Comparison of ENCODE assay signal across 8 mouse cellular contexts in genomic region chr2:52425523-52425795, GRCm38 (mm10). TPM values are rescaled to one million over a fixed set of nuclear protein-coding genes. Genes with fewer than 3 reads are reported as not detected.
DNase-seq lines count a peak whose midpoint lies in the region; ATAC-seq and TF ChIP-seq lines count a peak whose summit lies in the region.

No protein-coding gene starts in this region.

- H3K27me3 ChIP-seq in heart, embryonic 10.5 days (ENCODE audit: insufficient read depth, poor library complexity, severe bottlenecking), result no peaks in the 10 kb centered on the region
- H3K27me3 ChIP-seq in hindbrain, embryonic 11.5 days (ENCODE audit: control insufficient read depth, insufficient read depth, low read length), result no peaks in the 10 kb centered on the region

- ATAC-seq in hindbrain, embryonic 11.5 days (ENCODE audit: low FRiP score), result no peak
- ATAC-seq in megakaryocyte progenitor cell, adult 5-6 weeks (replicated peaks; ENCODE audit: poor library complexity), result no peak

- peak overlapping the region; percentile 99 for H3K27ac ChIP-seq in heart, embryonic 10.5 days
- H3K27ac ChIP-seq in ES-E14 (ENCODE audit: insufficient read depth, low read depth, low read length, poor library complexity, severe bottlenecking), result no peak overlapping the region
- no peak overlapping the region for H3K27ac ChIP-seq in hindbrain, embryonic 11.5 days (ENCODE audit: low read depth, low read length)

- no peaks in the 10 kb centered on the region for H3K9me3 ChIP-seq in heart, embryonic 10.5 days
- no peaks in the 10 kb centered on the region for H3K9me3 ChIP-seq in ES-E14 (ENCODE audit: control insufficient read depth, insufficient read depth, low read depth, low read length)
- no peaks in the 10 kb centered on the region for H3K9me3 ChIP-seq in hindbrain, embryonic 11.5 days (ENCODE audit: control insufficient read depth, low read length)

- H3K4me3 ChIP-seq in heart, embryonic 10.5 days, result peak overlapping the region; percentile 98
- H3K4me3 ChIP-seq in ES-E14 (ENCODE audit: insufficient read depth in 1 of 2, low read depth in 1 of 2, low read length in 2 of 2, poor library complexity in 1 of 2, severe bottlenecking in 1 of 2), result peak overlapping the region; percentile 60 to 73
- peak overlapping the region; percentile 68 for H3K4me3 ChIP-seq in hindbrain, embryonic 11.5 days (ENCODE audit: low read depth, low read length)

- intact Hi-C loops in heart, postnatal 36 days (cut with DNase I), result loop anchor here (10.0 kb wide), 2 partner anchors 319 to 769 kb away; partner anchors contain the start of genes Arl6ip6, Prpf40a and Stam2

- 27% methylated on average over 10 of the region's 10 CpGs for WGBS in heart, embryonic 10.5 days
- WGBS in hindbrain, embryonic 11.5 days, result 32% methylated on average over 10 of the region's 10 CpGs

- H3K4me2 ChIP-seq in hindbrain, embryonic 11.5 days (replicated peaks; ENCODE audit: low read depth, low read length), result peak overlapping the region; percentile 52

- peak overlapping the region; percentile 59; the same call in 1 of the 2 replicates for H3K9ac ChIP-seq in ES-E14 (ENCODE audit: insufficient read depth, low read depth, low read length, poor library complexity, severe bottlenecking)
- peak overlapping the region; percentile 59 for H3K9ac ChIP-seq in hindbrain, embryonic 11.5 days (ENCODE audit: low read depth, low read length)

- peaks cover 34% of the 10 kb centered on the region for H3K4me1 ChIP-seq in heart, embryonic 10.5 days
- peaks cover 3 to 7% of the 10 kb centered on the region in 2 experiments; a peak in 3 of 4 replicates for H3K4me1 ChIP-seq in ES-E14 (ENCODE audit: control insufficient read depth in 2 of 2, insufficient read depth in 2 of 2, low read length in 2 of 2, poor library complexity in 1 of 2)
- H3K4me1 ChIP-seq in hindbrain, embryonic 11.5 days (replicated peaks; ENCODE audit: control insufficient read depth, insufficient read depth, low read length), result no peaks in the 10 kb centered on the region

- H3K36me3 ChIP-seq in heart, embryonic 10.5 days, result no peaks in the 10 kb centered on the region
- H3K36me3 ChIP-seq in ES-E14 (ENCODE audit: control insufficient read depth, insufficient read depth, low read length, poor library complexity, severe bottlenecking), result no peaks in the 10 kb centered on the region
- H3K36me3 ChIP-seq in hindbrain, embryonic 11.5 days (ENCODE audit: control insufficient read depth, insufficient read depth, low read length), result no peaks in the 10 kb centered on the region

- in situ Hi-C loops in ES-E14 (cut with MboI; ENCODE audit: low sequenced_read_pairs in 2 of 2, unreplicated experiment in 2 of 2), result no loop called here

- DNase-seq in heart, embryonic 10.5 days (ENCODE audit: low spot score), result no peak
- no peak for DNase-seq in heart, postnatal 36 days
- no peak for DNase-seq in ES-E14 (ENCODE audit: low read depth, low spot score)
- no peak for DNase-seq in hindbrain, embryonic 11.5 days (ENCODE audit: low spot score)
- peak; percentile 14 for DNase-seq in lung, postnatal 10 days
- DNase-seq in ovary, postnatal 36 days (ENCODE audit: low spot score), result no peak
- no peak for DNase-seq in B cell, adult 2 months

TF ChIP-seq in ES-E14, 5 proteins besides CTCF, POLR2A, EP300 and RAD21:
- TF ChIP-seq ZC3H11A (IDR thresholded peaks at IDR 0.05; ENCODE audit: borderline replicate concordance, low read depth, low read length) (no peak), ZNF384 (IDR thresholded peaks at IDR 0.05; ENCODE audit: low read depth, low read length) (no peak), CHD2 (IDR thresholded peaks at IDR 0.05; ENCODE audit: low read depth, low read length) (no peak), HCFC1 (IDR thresholded peaks at IDR 0.05; ENCODE audit: borderline replicate concordance, insufficient read depth, low read length) (no peak), MAFK (IDR thresholded peaks at IDR 0.05; ENCODE audit: insufficient read depth, low read depth, low read length) (no peak)

RNA-seq across cellular contexts. Expression of gene Arl5a, which starts 0.8 kb away (rescaled TPM):
- 62.9 and 72.8 TPM in 2 replicates for polyA plus RNA-seq in heart, embryonic 10.5 days (2016; fragmentation: Nextera tagmentation; extraction: Ambion mirVana)
- total RNA-seq in heart, postnatal 36 days (2021), result 10 to 100 TPM; 33.8 to 35.0 TPM
- total RNA-seq in ES-E14 (2012; rRNA removed), result 22.6 and 24.1 TPM in 2 replicates
- 61.1 and 78.3 TPM in 2 replicates for polyA plus RNA-seq in hindbrain, embryonic 11.5 days (2014; fragmentation: Nextera tagmentation; extraction: Ambion mirVana)
- total RNA-seq in megakaryocyte progenitor cell, adult 5-6 weeks (2015), result 37.6 and 44.5 TPM in 2 replicates
- total RNA-seq in megakaryocyte progenitor cell, adult 5-6 weeks (2017), result 32.3 and 38.0 TPM in 2 replicates

RNA-seq across cellular contexts. Expression of gene Neb, which starts 47.2 kb away (rescaled TPM):
- 0.75 and 1.7 TPM in 2 replicates for polyA plus RNA-seq in heart, embryonic 10.5 days (2016; fragmentation: Nextera tagmentation; extraction: Ambion mirVana)
- 1 to 10 TPM; 5.2 to 6.7 TPM for total RNA-seq in heart, postnatal 36 days (2021)
- total RNA-seq in ES-E14 (2012; rRNA removed), result 5.1 and 5.3 TPM in 2 replicates
- 3.7 and 4.2 TPM in 2 replicates for polyA plus RNA-seq in hindbrain, embryonic 11.5 days (2014; fragmentation: Nextera tagmentation; extraction: Ambion mirVana)
- 0.02 TPM in 1 of 2 replicates, not detected in the other for total RNA-seq in megakaryocyte progenitor cell, adult 5-6 weeks (2015)
- total RNA-seq in megakaryocyte progenitor cell, adult 5-6 weeks (2017), result 0.29 and 1.0 TPM in 2 replicates
